Mouse (Mus musculus) macrophage (primary cell): ENCODE data around the gene Pdzd9. TPM values are rescaled to one million over a fixed set of nuclear protein-coding genes. Genes with fewer than 3 reads are reported as not detected.

Experiments used
- polyA plus RNA-seq: library from polyadenylated mRNA; stranded (reverse); fragments of 250-400 nt; gene quantifications from 3 replicates; pipeline ENCODE4 v1.2.4, GENCODE M21; 2018; ENCODE audit warnings: inconsistent platforms

Pdzd9 gene
- polyA plus RNA-seq, 1 experiment from 2014 or later: 0.10 TPM

Other genes starting within 250 kb of the Pdzd9 start
- gene Uqcrc2, start 35.2 kb downstream of the Pdzd9 start, polyA plus RNA-seq: 72.9 to 108 TPM (median 91.4 TPM) in 3 replicates
- gene Mosmo, start 7.3 kb upstream of the Pdzd9 start, polyA plus RNA-seq: 9.4 to 12.6 TPM (median 12.5 TPM) in 3 replicates
- gene Vwa3a, start 69.0 kb upstream of the Pdzd9 start, polyA plus RNA-seq: not detected in 3 replicates
- gene Gm5737, start 142.0 kb upstream of the Pdzd9 start, polyA plus RNA-seq: not detected in 3 replicates
- 19.4 to 32.2 TPM (median 21.0 TPM) in 3 replicates for gene Eef2k, start 172.5 kb upstream of the Pdzd9 start, polyA plus RNA-seq
- 10.5 to 18.0 TPM (median 11.9 TPM) in 3 replicates for gene Polr3e, start 247.4 kb upstream of the Pdzd9 start, polyA plus RNA-seq